Mouse (Mus musculus) R1 (cell line): Measurements from ENCODE around the gene Csde1.

ENCODE experiments used
- DNase-seq: peaks from one replicate; pipeline ENCODE4 v3.0.0-alpha.2; 2018; ENCODE audit warnings: low read depth, low spot score

Csde1 gene

DNA sequence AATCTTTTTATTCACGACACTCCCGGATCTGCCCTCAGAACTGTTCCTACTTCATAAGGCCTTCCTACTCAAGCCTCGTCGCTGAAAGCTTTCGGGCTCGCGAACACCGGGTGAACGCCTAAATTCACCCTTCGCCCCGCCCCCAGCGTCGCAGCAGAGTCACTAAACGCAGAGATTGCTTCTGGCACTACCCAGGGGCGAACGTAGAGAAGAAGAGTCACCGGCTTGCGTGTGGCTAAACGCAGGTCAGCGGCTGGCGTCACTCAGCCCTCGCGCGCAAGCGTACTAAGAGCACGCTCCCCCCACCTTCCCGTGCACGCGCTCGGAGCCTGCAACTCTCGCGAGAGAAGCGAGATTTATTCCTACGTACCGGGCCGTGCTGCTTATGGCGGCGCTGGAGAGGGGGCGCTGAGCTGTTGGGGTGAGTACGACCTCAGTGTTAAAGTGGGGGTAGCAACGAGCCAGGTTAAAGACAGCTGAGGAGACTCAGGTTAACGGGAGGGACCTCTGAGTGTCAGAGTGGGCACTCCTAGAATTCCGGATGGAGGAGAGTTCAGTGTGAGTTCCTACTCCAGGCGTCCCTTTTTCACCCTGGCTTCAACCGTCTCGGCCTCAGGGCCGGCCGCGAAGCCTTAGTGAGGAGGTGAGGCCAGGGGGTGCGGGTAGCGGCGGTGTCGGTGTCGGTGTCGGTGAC is at the start of gene Csde1:
Gene Csde1 (plus strand): TSS at position 178 of the 694 bp plus-strand sequence.
- peak; percentile 98 for DNase-seq

DNA sequence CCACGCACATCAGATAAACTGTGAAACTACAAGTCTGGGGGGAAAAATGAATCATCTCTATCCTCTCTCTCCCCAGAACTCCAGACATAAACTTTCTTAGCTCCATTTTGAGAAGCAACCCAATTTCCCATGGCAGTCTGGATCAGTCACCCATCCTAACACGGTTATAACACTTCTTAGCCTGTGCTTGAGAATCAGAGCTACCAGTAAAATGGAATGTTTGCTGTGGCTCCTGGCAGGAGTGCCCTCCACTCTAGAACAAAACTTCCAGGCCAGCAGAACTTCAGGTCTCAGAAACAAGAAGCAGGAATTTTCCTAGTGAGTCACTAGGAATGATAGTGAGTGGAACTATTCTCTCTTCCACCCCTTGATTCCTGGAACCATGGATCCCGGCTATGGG is 49.7 kb upstream of the Csde1 start:
- no peak for DNase-seq

DNA sequence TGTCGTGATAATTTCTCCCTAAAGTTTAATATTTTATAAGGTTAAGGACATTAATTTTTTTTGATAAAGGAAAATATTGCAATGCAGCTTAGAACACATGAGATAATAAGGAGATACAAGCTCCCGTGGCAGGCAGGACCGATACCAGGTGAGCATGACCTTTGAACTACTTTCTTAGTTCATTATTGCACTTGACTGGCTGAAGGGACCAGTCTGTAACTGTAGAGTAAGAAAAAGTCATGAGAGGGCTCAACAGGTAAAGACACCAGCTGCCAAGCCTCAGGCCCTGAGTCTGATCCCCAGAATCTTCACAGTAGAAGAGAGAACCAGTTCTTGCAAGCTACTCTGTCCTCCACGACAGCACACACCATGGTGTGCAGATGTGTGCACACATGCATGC is 43.3 kb upstream of the Csde1 start:
- no peak for DNase-seq

- peak; percentile 55 for DNase-seq
Observed at GRCm38 (mm10) chr3:102979550-102980348, 40.5 kb upstream of the Csde1 start.

GRCm38 (mm10) chr3:102980349-102980736 is 39.9 kb upstream of the Csde1 start:
- DNase-seq, result no peak

- peak; percentile 61 for DNase-seq
Observed at GRCm38 (mm10) chr3:102991041-102991440, 29.2 kb upstream of the Csde1 start.

- peak; percentile 88 for DNase-seq
Observed at GRCm38 (mm10) chr3:102992936-102993335, 27.3 kb upstream of the Csde1 start.

DNA sequence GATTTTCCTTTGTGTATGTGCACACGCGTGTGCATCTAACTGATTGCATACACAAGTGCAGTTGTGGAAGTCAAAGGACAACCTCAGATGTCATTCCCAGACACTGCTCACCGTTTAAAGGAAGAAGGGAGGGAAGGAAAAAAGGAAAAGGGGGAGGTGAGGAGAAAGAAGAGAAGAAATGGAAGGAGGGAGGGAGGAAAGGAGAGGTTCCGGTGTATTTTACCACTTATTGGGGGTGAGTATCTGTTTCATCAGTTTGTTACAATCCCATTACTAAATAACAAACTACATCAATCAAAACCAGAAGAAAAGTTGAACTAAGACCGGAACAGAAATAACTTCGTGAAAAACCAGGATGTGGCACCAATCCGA is 25.0 kb upstream of the Csde1 start:
- DNase-seq, result no peak

DNA sequence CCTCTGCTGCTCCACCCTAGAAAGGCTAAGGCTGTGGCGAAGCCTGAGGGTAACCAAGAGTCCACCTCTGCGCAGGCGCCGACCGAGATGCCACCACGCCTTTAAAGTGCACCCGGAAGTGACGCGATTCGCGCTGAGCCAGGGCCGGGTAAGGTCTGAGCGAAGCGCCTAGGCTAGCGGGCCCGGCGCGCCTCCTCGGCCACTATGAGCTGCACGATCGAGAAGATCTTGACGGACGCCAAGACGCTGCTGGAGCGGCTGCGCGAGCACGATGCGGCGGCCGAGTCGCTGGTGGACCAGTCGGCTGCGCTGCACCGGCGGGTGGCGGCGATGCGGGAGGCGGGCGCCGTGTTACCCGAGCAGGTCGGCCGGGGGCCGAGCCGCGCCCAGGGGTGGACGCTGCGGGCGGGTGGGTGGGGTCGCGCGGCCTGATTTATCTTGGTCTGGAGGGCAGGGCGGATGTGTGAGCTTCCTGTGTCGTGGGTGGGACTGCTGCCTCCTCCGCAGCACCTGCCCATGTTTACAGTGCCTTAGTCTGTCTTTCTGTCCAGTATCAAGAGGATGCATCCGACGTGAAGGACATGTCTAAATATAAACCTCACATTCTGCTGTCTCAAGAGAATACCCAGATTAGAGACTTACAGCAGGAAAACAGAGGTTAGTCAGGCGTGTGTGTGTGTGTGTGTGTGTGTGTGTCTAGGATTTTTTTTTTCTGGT is 24.5 kb upstream of the Csde1 start, which contains the start of gene Sike1:
Gene Sike1 (plus strand): TSS at position 104 of the 717 bp plus-strand sequence.
- peak; percentile 95 for DNase-seq

DNA sequence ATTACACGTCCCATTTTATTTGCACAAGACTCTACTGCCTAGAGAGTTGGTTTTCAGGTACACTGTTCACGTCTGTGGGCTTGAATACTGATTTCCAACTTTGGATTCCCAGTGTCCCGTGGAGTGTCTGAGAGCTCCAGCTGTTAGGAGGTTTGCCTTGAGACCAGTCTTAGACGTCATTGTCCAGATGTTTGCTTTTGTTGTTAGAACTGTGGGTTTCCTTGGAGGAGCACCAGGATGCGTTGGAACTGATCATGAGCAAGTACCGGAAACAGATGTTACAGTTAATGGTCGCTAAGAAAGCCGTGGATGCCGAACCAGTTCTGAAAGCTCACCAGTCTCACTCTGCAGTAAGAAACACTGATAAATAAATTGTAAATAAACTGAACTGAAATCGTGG is 23.2 kb upstream of the Csde1 start:
- peak; percentile 83 for DNase-seq

DNA sequence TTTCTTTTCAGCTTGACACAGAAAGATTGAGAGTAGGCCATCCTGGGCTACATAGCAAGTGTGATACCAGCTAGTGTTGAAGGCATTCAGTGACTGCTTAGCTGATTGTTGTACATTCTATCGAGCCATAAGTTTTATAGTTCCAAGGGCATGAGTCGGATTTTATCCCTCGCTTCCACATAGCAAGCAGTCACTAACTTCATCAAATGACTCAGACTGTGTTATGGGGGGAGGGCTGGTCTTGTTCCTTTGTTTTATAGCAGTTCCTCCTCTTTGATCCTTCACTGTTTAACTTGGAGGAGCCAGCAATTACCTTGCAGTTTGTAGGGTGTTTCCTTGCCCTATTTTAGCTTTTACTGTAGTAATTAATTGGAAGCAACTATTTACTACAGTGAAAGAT is 22.6 kb upstream of the Csde1 start:
- DNase-seq, result no peak

- DNase-seq, result no peak
Observed at GRCm38 (mm10) chr3:103001595-103001994, 18.6 kb upstream of the Csde1 start.

- no peak for DNase-seq
Observed at GRCm38 (mm10) chr3:103017350-103017749, 2.9 kb upstream of the Csde1 start.

GRCm38 (mm10) chr3:103019462-103019861 is 764 bp upstream of the Csde1 start:
- DNase-seq, result no peak

- peak; percentile 95 for DNase-seq
Observed at GRCm38 (mm10) chr3:103020943-103021638, 865 bp downstream of the Csde1 start.

- peak; percentile 66 for DNase-seq
Observed at GRCm38 (mm10) chr3:103026174-103026573, 5.9 kb downstream of the Csde1 start.

DNA sequence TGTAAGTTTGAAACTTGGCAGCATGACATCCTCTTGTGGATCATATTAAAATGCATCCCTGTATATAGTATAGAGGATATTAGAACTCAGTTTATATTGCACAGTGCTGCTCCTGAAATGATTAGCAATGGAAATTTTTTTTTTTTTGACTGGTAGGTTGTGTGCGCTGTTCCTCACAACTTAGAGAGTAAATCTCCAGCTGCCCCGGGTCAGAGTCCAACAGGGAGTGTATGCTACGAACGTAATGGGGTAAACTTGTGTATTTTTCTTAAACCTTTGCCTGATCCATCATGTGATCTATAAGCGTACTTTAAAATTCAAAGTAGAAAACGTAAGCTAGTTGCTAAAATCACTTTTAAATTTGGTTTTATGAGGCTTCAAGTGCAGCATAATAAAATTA is 20.1 kb downstream of the Csde1 start:
- no peak for DNase-seq

DNA sequence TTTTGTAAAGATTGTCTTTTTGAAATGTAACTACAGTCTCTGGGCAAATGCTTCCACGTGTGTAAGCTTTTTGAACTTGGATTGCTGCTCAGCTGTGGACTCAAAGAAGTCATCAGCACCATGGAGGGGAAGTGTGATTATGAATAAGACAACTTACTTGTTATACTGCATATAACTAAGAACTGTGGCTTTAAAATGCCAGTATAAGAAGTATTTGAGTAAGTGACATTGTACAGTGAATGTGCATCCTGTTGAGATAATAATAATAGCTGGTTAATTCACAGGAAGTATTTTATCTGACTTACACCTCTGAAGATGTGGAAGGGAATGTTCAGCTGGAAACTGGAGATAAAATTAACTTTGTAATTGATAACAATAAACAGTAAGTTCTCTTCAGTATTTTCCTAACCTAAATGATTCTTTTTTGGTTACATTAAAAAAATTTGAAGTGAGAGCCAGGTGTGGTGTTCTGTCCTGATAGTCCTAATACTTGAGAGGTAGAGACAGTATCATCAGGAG is 20.7 kb downstream of the Csde1 start:
- DNase-seq, result no peak

- no peak for DNase-seq
Observed at GRCm38 (mm10) chr3:103056016-103056595, 35.9 kb downstream of the Csde1 start.

GRCm38 (mm10) chr3:103057752-103058151 is 37.5 kb downstream of the Csde1 start:
- DNase-seq, result no peak
